Mouse (Mus musculus) embryonic fibroblast, embryonic 13.5 days (primary cell): Measurements from ENCODE around the gene Adk. TPM values are rescaled to one million over a fixed set of nuclear protein-coding genes. Genes with fewer than 3 reads are reported as not detected.

Experiments used
- H3K27ac ChIP-seq: 2 replicates; pipeline ENCODE4 v1.5.1; 2012; ENCODE audit warnings: low read length, control low read depth, inconsistent platforms; ENCODE audit not compliant: insufficient read depth
- H3K4me1 ChIP-seq: 2 replicates; pipeline ENCODE4 v1.6.1; 2011; ENCODE audit warnings: low read length; ENCODE audit not compliant: control insufficient read depth, insufficient read depth
- H3K4me3 ChIP-seq: 2 replicates; pipeline ENCODE4 v1.5.1; 2011; ENCODE audit warnings: mild to moderate bottlenecking, control low read depth, low read length; ENCODE audit not compliant: insufficient read depth
- CTCF ChIP-seq: IDR thresholded peaks from 2 replicates; pipeline ENCODE4 v1.5.1; 2011; ENCODE audit warnings: mild to moderate bottlenecking, control low read depth, low read length, moderate library complexity, borderline replicate concordance; ENCODE audit not compliant: insufficient read depth
- POLR2A ChIP-seq: IDR thresholded peaks from 2 replicates; pipeline ENCODE4 v1.6.1; 2011; ENCODE audit warnings: low read depth, mild to moderate bottlenecking, control low read depth, low read length, moderate library complexity
- polyA plus RNA-seq: library from polyadenylated mRNA; stranded (reverse); fragments of >200 nt; gene quantifications from 2 replicates; pipeline ENCODE4 v1.2.4, GENCODE M21; 2011; ENCODE audit warnings: low read depth; ENCODE audit not compliant: missing spikeins, insufficient read length

The Adk gene
- polyA plus RNA-seq, 1 experiment: 117 TPM

GRCm38 (mm10) chr14:21278907-21279535 is 226.6 kb downstream of the Adk start:
- no peak overlapping the region for H3K4me3 ChIP-seq
- peak overlapping the region; percentile 40; the same call in 1 of the 2 replicates for H3K27ac ChIP-seq
- H3K4me1 ChIP-seq: peaks cover 10% of the 10 kb centered on the region; the same call in 1 of the 2 replicates
- TF ChIP-seq CTCF (no peak), POLR2A (no peak)

- Histone ChIP-seq H3K4me3 (no peak overlapping the region), H3K27ac (no peak overlapping the region), H3K4me1 (peaks cover 10% of the 10 kb centered on the region; the same call in 1 of the 2 replicates)
- TF ChIP-seq CTCF (no peak), POLR2A (no peak)
These were observed 228.1 kb downstream of the Adk start for GRCm38 (mm10) chr14:21280451-21280850.

DNA sequence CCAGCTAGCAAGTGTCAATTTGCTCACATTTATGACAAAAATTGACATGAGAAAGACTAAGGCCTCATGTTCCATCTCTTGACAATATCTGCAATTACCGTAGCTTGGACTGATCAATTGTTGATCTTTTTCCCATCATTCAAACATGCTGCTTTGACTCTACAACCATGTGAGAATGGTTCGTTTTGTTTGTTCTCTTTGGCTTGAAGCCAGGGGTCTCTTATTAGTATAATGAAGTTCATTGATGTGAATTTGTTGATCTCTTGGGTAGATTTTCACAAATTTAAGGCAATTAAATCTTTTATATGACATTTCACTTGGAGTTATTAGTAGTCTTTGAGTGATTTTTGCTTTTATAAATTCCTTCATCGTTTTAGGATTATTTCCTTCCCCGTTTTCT is 229.1 kb downstream of the Adk start:
- Histone ChIP-seq H3K4me1 (peaks cover 11% of the 10 kb centered on the region), H3K4me3 (no peak overlapping the region), H3K27ac (no peak overlapping the region)
- TF ChIP-seq CTCF (no peak), POLR2A (no peak)

- TF ChIP-seq CTCF: no peak
- TF ChIP-seq POLR2A: no peak
- H3K4me1 ChIP-seq: peaks cover 10% of the 10 kb centered on the region
- peak overlapping the region; percentile 57; the same call in 1 of the 2 replicates for H3K27ac ChIP-seq
These were observed 231.7 kb downstream of the Adk start for GRCm38 (mm10) chr14:21284116-21284515.

DNA sequence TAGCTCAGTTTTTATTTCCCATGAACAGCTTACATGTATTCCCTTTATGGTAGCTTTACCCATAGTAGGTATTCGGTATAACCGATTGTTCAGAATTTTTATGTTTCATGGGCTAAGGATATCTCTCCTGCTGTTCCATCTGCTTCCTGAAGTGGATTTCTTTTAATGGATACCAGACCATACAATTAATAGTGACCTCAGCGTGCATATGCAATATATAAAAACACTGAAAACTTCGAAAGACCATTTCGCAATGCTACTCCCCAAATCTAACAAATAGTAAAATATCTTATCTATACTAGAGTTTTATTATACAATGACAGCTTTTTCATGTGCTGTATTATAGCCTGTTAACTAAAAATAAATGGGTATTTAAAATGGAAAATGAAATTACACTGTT is 232.5 kb downstream of the Adk start:
- TF ChIP-seq POLR2A (no peak), CTCF (no peak)
- Histone ChIP-seq H3K4me3 (no peak overlapping the region), H3K4me1 (peaks cover 10% of the 10 kb centered on the region), H3K27ac (no peak overlapping the region)

More at GRCm38 (mm10) chr14:21284116-21284515, 231.7 kb downstream of the Adk start:
- no peak overlapping the region for H3K4me3 ChIP-seq

DNA sequence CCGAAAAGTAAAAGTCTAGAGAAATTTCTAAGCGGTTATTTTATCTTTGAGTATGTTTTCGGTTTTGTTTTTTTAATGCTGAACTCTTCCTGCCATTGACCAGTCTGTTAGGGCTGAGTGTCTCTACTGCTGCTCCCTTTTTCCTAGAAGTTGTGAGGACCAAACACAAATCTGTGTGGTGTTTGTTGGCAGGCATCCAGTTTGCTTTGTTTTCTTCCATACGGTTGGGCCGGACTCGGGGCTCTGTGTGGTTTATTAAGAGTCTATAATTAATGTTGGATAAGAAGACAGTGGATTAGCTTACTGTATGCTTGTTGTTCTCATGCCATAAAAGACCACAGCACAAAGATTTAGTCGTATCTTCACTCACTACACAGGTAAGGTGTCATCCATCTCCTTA is 233.9 kb downstream of the Adk start:
- Histone ChIP-seq H3K4me3 (no peak overlapping the region), H3K4me1 (peaks cover 8% of the 10 kb centered on the region), H3K27ac (no peak overlapping the region)
- TF ChIP-seq CTCF: no peak
- no peak for TF ChIP-seq POLR2A

DNA sequence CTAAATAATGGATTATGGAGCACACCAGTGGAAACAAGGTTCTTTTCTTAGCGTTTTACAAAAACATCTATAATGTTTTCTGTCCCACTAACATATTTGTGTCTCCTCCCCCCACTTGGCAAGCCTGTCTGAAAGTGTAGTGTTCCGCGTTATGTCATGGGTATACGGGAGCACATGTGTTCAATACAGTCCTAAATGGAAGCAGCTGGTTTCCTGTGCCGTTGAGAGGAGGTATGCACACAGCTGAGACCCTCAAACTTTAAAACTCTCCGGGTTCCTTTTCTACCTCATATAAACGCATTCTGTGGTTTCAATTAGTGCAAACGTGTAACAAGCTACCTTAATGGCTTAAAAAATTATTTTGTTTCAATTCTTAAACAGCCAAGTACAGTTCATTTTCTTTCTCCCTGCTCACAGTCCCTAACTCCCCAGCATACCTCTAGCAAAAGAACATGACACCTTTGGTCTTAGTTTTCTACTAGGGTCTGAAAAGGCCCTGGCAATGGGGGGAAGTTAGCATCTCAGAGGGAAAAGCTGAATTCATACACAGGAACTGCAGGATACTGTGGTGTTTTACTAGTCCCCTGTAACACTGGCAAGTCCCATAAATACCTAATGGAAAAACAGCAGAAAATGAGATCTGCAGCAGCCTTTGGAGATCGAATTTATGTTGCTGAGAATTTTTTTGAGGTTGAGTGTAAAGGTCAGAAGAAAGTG is 235.5 kb downstream of the Adk start:
- TF ChIP-seq CTCF (no peak), POLR2A (no peak)
- Histone ChIP-seq H3K4me1 (peaks cover 8% of the 10 kb centered on the region), H3K4me3 (no peak overlapping the region), H3K27ac (no peak overlapping the region)

GRCm38 (mm10) chr14:21299743-21300142 is 247.4 kb downstream of the Adk start:
- H3K27ac ChIP-seq: no peak overlapping the region
- no peak for TF ChIP-seq CTCF
- no peak for TF ChIP-seq POLR2A
- no peak overlapping the region for H3K4me3 ChIP-seq
- H3K4me1 ChIP-seq: peaks cover 3% of the 10 kb centered on the region; the same call in 1 of the 2 replicates

GRCm38 (mm10) chr14:21304815-21305214 is 252.4 kb downstream of the Adk start:
- Histone ChIP-seq H3K4me1 (peaks cover 9% of the 10 kb centered on the region), H3K4me3 (no peak overlapping the region), H3K27ac (no peak overlapping the region)
- TF ChIP-seq CTCF (no peak), POLR2A (no peak)

- H3K4me1 ChIP-seq: peaks cover 9% of the 10 kb centered on the region
- no peak for TF ChIP-seq CTCF
- no peak for TF ChIP-seq POLR2A
- peak overlapping the region; percentile 88 for H3K27ac ChIP-seq
- H3K4me3 ChIP-seq: no peak overlapping the region
These were observed 256.1 kb downstream of the Adk start for GRCm38 (mm10) chr14:21308349-21308936.
